Mouse (Mus musculus) heart, adult 2 months (tissue): ENCODE results near the gene Kcna5. TPM values are rescaled to one million over a fixed set of nuclear protein-coding genes. Genes with fewer than 3 reads are reported as not detected.

Experiments used
- DNase-seq, 2 experiments: peaks; one replicate each; pipeline ENCODE4 v3.0.0; 2021
- H3K27ac ChIP-seq: fragments of 200-600 bp; 2 replicates; pipeline ENCODE4 v1.8.1; 2022
- H3K27me3 ChIP-seq: fragments of 200-500 bp; 2 replicates; pipeline ENCODE4 v1.6.1; 2012; ENCODE audit warnings: mild to moderate bottlenecking, low read length, inconsistent platforms, mixed read lengths; ENCODE audit not compliant: control insufficient read depth, insufficient read depth
- H3K36me3 ChIP-seq: fragments of 200-500 bp; 2 replicates; pipeline ENCODE4 v1.6.1; 2012; ENCODE audit warnings: low read length, inconsistent platforms; ENCODE audit not compliant: control insufficient read depth, insufficient read depth
- H3K4me1 ChIP-seq: fragments of 200-500 bp; 2 replicates; pipeline ENCODE4 v1.6.1; 2011; ENCODE audit warnings: low read length; ENCODE audit not compliant: control insufficient read depth, insufficient read depth
- H3K4me3 ChIP-seq: fragments of 200-600 bp; 2 replicates; pipeline ENCODE4 v1.8.1; 2022
- H3K79me2 ChIP-seq: fragments of 200-500 bp; replicated peaks from 2 replicates; pipeline ENCODE4 v1.6.1; 2012; ENCODE audit warnings: mild to moderate bottlenecking, inconsistent platforms, low read length, moderate library complexity, mixed read lengths; ENCODE audit not compliant: control insufficient read depth, insufficient read depth
- H3K9ac ChIP-seq: fragments of 200-500 bp; 2 replicates; pipeline ENCODE4 v1.6.1; 2012; ENCODE audit warnings: low read depth, mild to moderate bottlenecking, control low read depth, inconsistent platforms, low read length, mixed read lengths
- CTCF ChIP-seq: fragments of 200-600 bp; IDR thresholded peaks from 2 replicates; pipeline ENCODE4 v1.8.1; 2022; ENCODE audit warnings: antibody characterized with exemption, mild to moderate bottlenecking, moderate library complexity
- EP300 ChIP-seq: fragments of 200-500 bp; IDR thresholded peaks from 2 replicates; pipeline ENCODE4 v1.6.1; 2011; ENCODE audit warnings: low read depth, low read length, control low read depth; ENCODE audit not compliant: insufficient read depth
- POLR2A ChIP-seq: fragments of 200-500 bp; IDR thresholded peaks from 2 replicates; pipeline ENCODE4 v1.6.1; 2011; ENCODE audit warnings: mild to moderate bottlenecking, low read depth, low read length, control low read depth; ENCODE audit not compliant: insufficient read depth
- WGBS: fragments of 180-500 bp; shearing (Covaris S2); methylation state at CpG from one replicate; pipeline ENCODE4 v1.1.7; 2018; 5-methylcytosine and 5-hydroxymethylcytosine counted together
- intact Hi-C: fragments of 180-260 bp; cut with DNase I; formaldehyde crosslinking; loops from one replicate; pipeline ENCODE4 v1.15.1; 2025
- polyA plus RNA-seq: library from polyadenylated mRNA; depleted of rRNA; stranded (reverse); fragments of >200 nt; gene quantifications from 2 replicates; pipeline ENCODE4 v1.2.3, GENCODE M21; 2012
- total RNA-seq, 2 experiments: library from RNA; stranded (reverse); gene quantifications; 2 replicates each; pipeline ENCODE4 v1.2.3; 2021

The Kcna5 gene
- total and polyA plus RNA-seq, 3 experiments = 15.1 to 27.1 (median 23.2) TPM

- Histone ChIP-seq H3K9ac (no peak overlapping the region), H3K79me2 (no peaks in the 10 kb centered on the region), H3K4me3 (no peak overlapping the region), H3K27ac (no peak overlapping the region), H3K4me1 (no peaks in the 10 kb centered on the region; the same call in 1 of the 2 replicates), H3K27me3 (no peaks in the 10 kb centered on the region), H3K36me3 (no peaks in the 10 kb centered on the region)
- 18% methylated on average over 9 of the region's 9 CpGs for WGBS
- intact Hi-C loops = loop anchor here (1.0 to 5.0 kb wide), 3 partner anchors 15 to 385 kb away; partner anchors contain the start of gene Ntf3
- TF ChIP-seq CTCF = no peak; the same call in 1 of the 2 replicates
- peak; percentile 74; the same call in 1 of the 2 replicates for TF ChIP-seq EP300
- no peak for TF ChIP-seq POLR2A
- DNase-seq = peak; percentile 30 to 51
Measured at GRCm38 (mm10) chr6:126551862-126552395, 16.7 kb upstream of the Kcna5 start.

- Histone ChIP-seq H3K27ac (no peak overlapping the region), H3K27me3 (no peaks in the 10 kb centered on the region), H3K36me3 (no peaks in the 10 kb centered on the region), H3K4me3 (no peak overlapping the region), H3K79me2 (no peaks in the 10 kb centered on the region), H3K9ac (no peak overlapping the region), H3K4me1 (no peaks in the 10 kb centered on the region)
- DNase-seq = no peak
- TF ChIP-seq EP300 = no peak
- no peak for TF ChIP-seq CTCF
- TF ChIP-seq POLR2A = no peak
- 60% methylated on average over 16 of the region's 16 CpGs for WGBS
- intact Hi-C loops = loop anchor here (10.0 kb wide), 1 partner anchor 1750 kb away; no protein-coding TSS in a partner anchor
Measured at GRCm38 (mm10) chr6:126544107-126545036, 9.2 kb upstream of the Kcna5 start.

- H3K36me3 ChIP-seq = no peaks in the 10 kb centered on the region
- H3K79me2 ChIP-seq = no peaks in the 10 kb centered on the region
- intact Hi-C loops = loop anchor here (10.0 kb wide), 1 partner anchor 1752 kb away; no protein-coding TSS in a partner anchor
- no peak for DNase-seq
- no peaks in the 10 kb centered on the region for H3K27me3 ChIP-seq
- no peak for TF ChIP-seq EP300
- TF ChIP-seq CTCF = no peak
- TF ChIP-seq POLR2A = no peak
- 89% methylated on average over 4 of the region's 4 CpGs for WGBS
- H3K27ac ChIP-seq = no peak overlapping the region
- no peak overlapping the region for H3K9ac ChIP-seq
- no peak overlapping the region for H3K4me3 ChIP-seq
- peaks cover 3% of the 10 kb centered on the region for H3K4me1 ChIP-seq
Measured at GRCm38 (mm10) chr6:126542724-126543123, 7.5 kb upstream of the Kcna5 start.

DNA sequence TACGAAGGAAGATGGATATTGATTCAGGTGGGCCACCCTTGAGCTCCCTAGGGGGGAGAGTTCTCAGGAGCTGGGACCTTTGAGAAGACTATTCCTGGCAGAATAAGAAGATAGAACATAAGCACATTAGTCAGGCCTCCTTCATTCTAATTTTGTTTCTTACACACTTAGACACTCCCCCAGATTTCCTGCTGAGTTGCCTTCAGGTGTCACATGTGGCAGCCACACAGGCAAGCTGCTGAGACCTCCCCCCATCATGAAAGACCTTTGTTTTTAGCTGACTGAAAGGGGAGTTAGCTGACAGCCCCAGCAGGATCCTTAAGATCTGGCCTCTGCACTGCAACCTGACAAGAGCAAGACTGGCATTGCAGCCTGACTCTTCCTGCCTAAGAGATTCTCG is 2.3 kb upstream of the Kcna5 start:
- TF ChIP-seq POLR2A = no peak
- no peak for TF ChIP-seq CTCF
- no peak for TF ChIP-seq EP300
- H3K4me1 ChIP-seq = peaks cover 13% of the 10 kb centered on the region
- no peak overlapping the region for H3K4me3 ChIP-seq
- WGBS = 51% methylated on average over 2 of the region's 2 CpGs
- H3K9ac ChIP-seq = 0 out of 2 replicates have a peak overlapping the region, but pooled peaks have one; percentile 20
- no peaks in the 10 kb centered on the region for H3K27me3 ChIP-seq
- H3K36me3 ChIP-seq = peaks cover 2% of the 10 kb centered on the region; the same call in 1 of the 2 replicates
- no peaks in the 10 kb centered on the region for H3K79me2 ChIP-seq
- H3K27ac ChIP-seq = peak overlapping the region; percentile 76
- no peak for DNase-seq
- intact Hi-C loops = loop anchor here (2.0 kb wide), 1 partner anchor 13 kb away; no protein-coding TSS in a partner anchor

DNA sequence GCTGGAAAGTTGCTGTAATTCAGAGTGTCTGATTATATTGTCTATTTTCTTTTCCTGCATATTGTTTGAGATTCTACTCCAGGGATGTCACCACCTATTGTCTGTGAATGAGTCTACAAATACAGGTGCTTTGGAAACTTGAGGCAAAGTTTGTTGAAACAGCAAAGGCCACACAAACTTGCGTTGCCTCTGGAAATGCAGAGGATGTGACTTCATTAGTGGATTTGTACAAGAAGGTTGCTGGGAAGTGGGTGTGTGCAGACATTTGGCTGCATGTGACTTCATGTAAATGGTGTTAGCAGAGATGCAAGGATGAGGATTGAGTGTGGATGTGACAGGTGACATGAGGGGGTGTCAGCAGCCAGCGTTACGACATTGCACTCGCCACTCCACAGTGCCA is 1.7 kb upstream of the Kcna5 start:
- H3K27me3 ChIP-seq = no peaks in the 10 kb centered on the region
- 46% methylated on average over 4 of the region's 4 CpGs for WGBS
- TF ChIP-seq POLR2A (no peak), EP300 (0 out of 2 replicates have a peak, but pooled peaks have one; percentile 15)
- H3K4me3 ChIP-seq = no peak overlapping the region
- H3K27ac ChIP-seq = peak overlapping the region; percentile 76
- H3K36me3 ChIP-seq = peaks cover 3% of the 10 kb centered on the region; the same call in 1 of the 2 replicates
- intact Hi-C loops = loop anchor here (2.0 kb wide), 1 partner anchor 14 kb away; no protein-coding TSS in a partner anchor
- 0 out of 2 replicates have a peak overlapping the region, but pooled peaks have one; percentile 20 for H3K9ac ChIP-seq
- no peaks in the 10 kb centered on the region; the same call in 1 of the 2 replicates for H3K79me2 ChIP-seq
- H3K4me1 ChIP-seq = peaks cover 15% of the 10 kb centered on the region
- DNase-seq = peak in 1 of 2 experiments; percentile 31
